In the genomic region with DNA sequence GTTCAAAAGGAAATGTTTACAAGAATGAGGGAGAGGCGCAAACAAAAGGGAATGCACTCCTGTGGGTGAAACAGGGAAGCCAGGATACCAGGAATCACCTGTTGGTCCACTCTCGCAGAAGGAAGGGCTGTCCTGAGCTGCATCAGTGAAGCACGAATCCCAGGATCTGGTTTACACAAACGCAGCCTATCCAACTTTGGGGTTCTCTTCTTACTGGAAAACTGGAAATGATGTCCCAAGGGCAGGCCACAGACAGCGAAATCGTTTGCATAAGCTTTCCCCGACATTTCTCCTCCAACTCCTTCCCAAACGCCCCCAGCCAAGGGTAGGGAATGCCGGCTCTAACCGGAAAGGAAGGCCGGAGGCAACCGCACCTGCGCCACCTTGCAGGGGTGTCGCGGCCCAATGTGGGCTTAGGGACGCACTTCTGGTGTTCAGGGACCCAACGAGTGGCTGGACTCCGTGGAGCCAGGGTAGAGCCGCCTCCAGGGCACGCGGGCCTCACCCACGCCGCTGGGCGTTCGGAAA, we compare ENCODE assay signal across 9 mouse cellular contexts. TPM values are rescaled to one million over a fixed set of nuclear protein-coding genes. Genes with fewer than 3 reads are reported as not detected.
DNase-seq lines count a peak whose midpoint lies in the region; ATAC-seq and TF ChIP-seq lines count a peak whose summit lies in the region.
"Had no signal": no experiment of that assay in that cellular context is flagged by ENCODE, and none has a peak within 500 bp of the region (broad histone marks: within the 10 kb centered on the region; RNA-seq: fewer than 3 reads in every experiment).

No protein-coding gene starts in this region.

- peaks cover 48% of the 10 kb centered on the region for H3K27me3 ChIP-seq in heart, postnatal 0 days (ENCODE audit: control insufficient read depth, insufficient read depth, low read length)
- H3K27me3 ChIP-seq in forebrain, postnatal 0 days (ENCODE audit: insufficient read depth, low read length): peaks cover 54% of the 10 kb centered on the region
- H3K27me3 ChIP-seq in midbrain, embryonic 10.5 days (ENCODE audit: low read depth, poor library complexity, severe bottlenecking): peaks cover 77% of the 10 kb centered on the region

- intact Hi-C loops in heart, postnatal 25 days (cut with DNase I): no loop called here

- DNase-seq in heart, postnatal 0 days (ENCODE audit: low spot score): no peak
- no peak for DNase-seq in heart, postnatal 25 days (ENCODE audit: low spot score)
- peak; percentile 85 for DNase-seq in R1 (ENCODE audit: low read depth, low spot score)
- DNase-seq in forebrain, postnatal 0 days: no peak
- DNase-seq in midbrain, embryonic 10.5 days (ENCODE audit: low spot score): no peak
- no peak for DNase-seq in right cerebral cortex, postnatal 36 days (ENCODE audit: low spot score in 2 of 2)
- DNase-seq in adrenal gland, adult (ENCODE audit: inconsistent age in 2 of 2, low spot score in 1 of 2): no peak
- no peak for DNase-seq in cerebellum, adult 8-10 months

- H3K27ac ChIP-seq in heart, postnatal 0 days (ENCODE audit: low read depth): no peak overlapping the region
- H3K27ac ChIP-seq in forebrain, postnatal 0 days (ENCODE audit: low read depth, low read length): no peak overlapping the region
- H3K27ac ChIP-seq in midbrain, embryonic 10.5 days (replicated peaks): 0 out of 2 replicates have a peak overlapping the region, but pooled peaks have one; percentile 42

- 12% methylated on average over 25 of the region's 25 CpGs for whole genome bisulfite sequencing in heart, postnatal 0 days
- 8% methylated on average over 25 of the region's 25 CpGs for WGBS in forebrain, postnatal 0 days
- 5% methylated on average over 25 of the region's 25 CpGs for WGBS in midbrain, embryonic 10.5 days

- H3K4me2 ChIP-seq in heart, postnatal 0 days (ENCODE audit: low read depth, low read length): peak overlapping the region; percentile 82
- H3K4me2 ChIP-seq in forebrain, postnatal 0 days (ENCODE audit: low read depth): peak overlapping the region; percentile 55

- TF ChIP-seq CTCF in heart, postnatal 0 days (IDR thresholded peaks at IDR 0.05; ENCODE audit: low read depth): no peak
- TF ChIP-seq CTCF in forebrain, postnatal 0 days (IDR thresholded peaks at IDR 0.05; ENCODE audit: low read depth): no peak

- ATAC-seq in heart, postnatal 0 days (ENCODE audit: insufficient read depth, low read depth): no peak
- ATAC-seq in forebrain, postnatal 0 days: no peak

- TF ChIP-seq EP300 in heart, postnatal 0 days (IDR thresholded peaks at IDR 0.05; ENCODE audit: low read depth): no peak

- peaks cover 7% of the 10 kb centered on the region; the same call in 1 of the 2 replicates for H3K4me1 ChIP-seq in heart, postnatal 0 days (ENCODE audit: control insufficient read depth, insufficient read depth)
- H3K4me1 ChIP-seq in forebrain, postnatal 0 days (ENCODE audit: insufficient read depth): no peaks in the 10 kb centered on the region
- peaks cover 15% of the 10 kb centered on the region for H3K4me1 ChIP-seq in midbrain, embryonic 10.5 days

- 0 out of 2 replicates have a peak overlapping the region, but pooled peaks have one; percentile 30 for H3K9ac ChIP-seq in heart, postnatal 0 days (replicated peaks; ENCODE audit: low read depth, low read length)
- H3K9ac ChIP-seq in forebrain, postnatal 0 days: no peak overlapping the region

- H3K36me3 ChIP-seq in heart, postnatal 0 days (replicated peaks; ENCODE audit: control insufficient read depth, insufficient read depth, low read length): no peaks in the 10 kb centered on the region
- no peaks in the 10 kb centered on the region for H3K36me3 ChIP-seq in forebrain, postnatal 0 days (ENCODE audit: insufficient read depth)
- no peaks in the 10 kb centered on the region for H3K36me3 ChIP-seq in midbrain, embryonic 10.5 days
- H3K36me3 ChIP-seq: G1E had no signal

- peak overlapping the region; percentile 54 for H3K4me3 ChIP-seq in heart, postnatal 0 days (ENCODE audit: low read depth, low read length)
- peak overlapping the region; percentile 33 for H3K4me3 ChIP-seq in forebrain, postnatal 0 days (ENCODE audit: low read depth, low read length)
- peak overlapping the region; percentile 57 for H3K4me3 ChIP-seq in midbrain, embryonic 10.5 days

- H3K9me3 ChIP-seq in heart, postnatal 0 days (replicated peaks; ENCODE audit: control insufficient read depth, low read length): no peaks in the 10 kb centered on the region
- no peaks in the 10 kb centered on the region for H3K9me3 ChIP-seq in forebrain, postnatal 0 days (ENCODE audit: low read length)
- H3K9me3 ChIP-seq in midbrain, embryonic 10.5 days (replicated peaks): no peaks in the 10 kb centered on the region
- H3K9me3 ChIP-seq: G1E had no signal

RNA-seq across cellular contexts. Expression of gene Spint1, which starts 0.4 kb away (rescaled TPM):
- 11.6 and 11.7 TPM in 2 replicates for total RNA-seq in heart, postnatal 0 days (2014; rRNA removed; ENCODE audit: low replicate concordance)
- polyA plus RNA-seq in heart, postnatal 0 days (2015; fragmentation: Nextera tagmentation; extraction: Ambion mirVana): 0.14 and 0.34 TPM in 2 replicates
- not detected for total RNA-seq in heart, postnatal 25 days (2021)
- 1.6 and 1.8 TPM in 2 replicates for total RNA-seq in forebrain, postnatal 0 days (2014; rRNA removed)
- 0.52 and 1.1 TPM in 2 replicates for polyA plus RNA-seq in forebrain, postnatal 0 days (2015; fragmentation: Nextera tagmentation; extraction: Ambion mirVana)
- polyA plus RNA-seq in midbrain, embryonic 10.5 days (2016; fragmentation: Nextera tagmentation; extraction: Ambion mirVana): 1.9 and 2.4 TPM in 2 replicates
- polyA plus RNA-seq: G1E had no signal

RNA-seq across cellular contexts. Expression of gene Ppp1r14d, which starts 7.0 kb away (rescaled TPM):
- total RNA-seq in heart, postnatal 0 days (2014; rRNA removed; ENCODE audit: low replicate concordance): not detected in 2 replicates
- not detected in 2 replicates for polyA plus RNA-seq in heart, postnatal 0 days (2015; fragmentation: Nextera tagmentation; extraction: Ambion mirVana)
- total RNA-seq in heart, postnatal 25 days (2021): not detected
- total RNA-seq in forebrain, postnatal 0 days (2014; rRNA removed): not detected in 2 replicates
- not detected in 2 replicates for polyA plus RNA-seq in forebrain, postnatal 0 days (2015; fragmentation: Nextera tagmentation; extraction: Ambion mirVana)
- polyA plus RNA-seq in midbrain, embryonic 10.5 days (2016; fragmentation: Nextera tagmentation; extraction: Ambion mirVana): not detected in 2 replicates
- total RNA-seq: G1E had no signal
- polyA plus RNA-seq: G1E had no signal

RNA-seq across cellular contexts. Expression of gene Dnajc17, which starts 28.2 kb away (rescaled TPM):
- 8.4 and 18.7 TPM in 2 replicates for total RNA-seq in heart, postnatal 0 days (2014; rRNA removed; ENCODE audit: low replicate concordance)
- 8.8 and 9.1 TPM in 2 replicates for polyA plus RNA-seq in heart, postnatal 0 days (2015; fragmentation: Nextera tagmentation; extraction: Ambion mirVana)
- 1 to 10 TPM; 8.2 to 8.3 TPM for total RNA-seq in heart, postnatal 25 days (2021)
- total RNA-seq in forebrain, postnatal 0 days (2014; rRNA removed): 30.6 and 41.9 TPM in 2 replicates
- 25.2 and 27.0 TPM in 2 replicates for polyA plus RNA-seq in forebrain, postnatal 0 days (2015; fragmentation: Nextera tagmentation; extraction: Ambion mirVana)
- polyA plus RNA-seq in midbrain, embryonic 10.5 days (2016; fragmentation: Nextera tagmentation; extraction: Ambion mirVana): 24.5 and 26.2 TPM in 2 replicates

RNA-seq across cellular contexts. Expression of gene Zfyve19, which starts 28.3 kb away (rescaled TPM):
- 17.7 and 26.4 TPM in 2 replicates for total RNA-seq in heart, postnatal 0 days (2014; rRNA removed; ENCODE audit: low replicate concordance)
- polyA plus RNA-seq in heart, postnatal 0 days (2015; fragmentation: Nextera tagmentation; extraction: Ambion mirVana): 26.9 and 27.3 TPM in 2 replicates
- 10 to 100 TPM; 11.8 to 13.8 TPM for total RNA-seq in heart, postnatal 25 days (2021)
- 37.4 and 38.6 TPM in 2 replicates for total RNA-seq in forebrain, postnatal 0 days (2014; rRNA removed)
- polyA plus RNA-seq in forebrain, postnatal 0 days (2015; fragmentation: Nextera tagmentation; extraction: Ambion mirVana): 58.3 and 62.5 TPM in 2 replicates
- polyA plus RNA-seq in midbrain, embryonic 10.5 days (2016; fragmentation: Nextera tagmentation; extraction: Ambion mirVana): 56.1 and 57.4 TPM in 2 replicates

RNA-seq across cellular contexts. Expression of gene Rhov, which starts 34.3 kb away (rescaled TPM):
- total RNA-seq in heart, postnatal 0 days (2014; rRNA removed; ENCODE audit: low replicate concordance): 3.4 TPM in 1 of 2 replicates, not detected in the other
- polyA plus RNA-seq in heart, postnatal 0 days (2015; fragmentation: Nextera tagmentation; extraction: Ambion mirVana): 0.19 TPM in 1 of 2 replicates, not detected in the other
- not detected for total RNA-seq in heart, postnatal 25 days (2021)
- total RNA-seq in forebrain, postnatal 0 days (2014; rRNA removed): 20.5 and 27.8 TPM in 2 replicates
- polyA plus RNA-seq in forebrain, postnatal 0 days (2015; fragmentation: Nextera tagmentation; extraction: Ambion mirVana): 22.9 and 29.3 TPM in 2 replicates
- polyA plus RNA-seq in midbrain, embryonic 10.5 days (2016; fragmentation: Nextera tagmentation; extraction: Ambion mirVana): 0.83 and 1.9 TPM in 2 replicates
- polyA plus RNA-seq: G1E had no signal
